Mouse (Mus musculus): ENCODE results near the gene Ube4b. TPM values are rescaled to one million over a fixed set of nuclear protein-coding genes. Genes with fewer than 3 reads are reported as not detected.

Ube4b gene
- polyA plus RNA-seq, 1 experiment from 2014 or later, result 38.4 TPM

- Histone ChIP-seq H3K27me3 (no peaks in the 10 kb centered on the region), H3K36me3 (no peaks in the 10 kb centered on the region), H3K27ac (peak within 1 kb of the TSS; percentile 94), H3K4me1 (peaks cover 33% of the 10 kb centered on the region), H3K4me3 (peak within 1 kb of the TSS; percentile 92), H3K9ac (peak within 1 kb of the TSS; percentile 88), H3K4me2 (peak within 1 kb of the TSS; percentile 90), H3K9me3 (no peaks in the 10 kb centered on the region)
- WGBS, result under 1% methylated on average over 79 of the region's 79 CpGs
- peak; percentile 99 for ATAC-seq (ENCODE audit: borderline replicate concordance, extremely low read depth, low FRiP score, low TSS enrichment)
These were observed 118.7 kb downstream of the Ube4b start, which contains the start of gene Kif1b for GRCm38 (mm10) chr4:149307596-149308490. TSS of gene Kif1b (minus strand) at chr4:149307693.

GRCm38 (mm10) chr4:149306712-149307595 lies 119.6 kb downstream of the Ube4b start:
- peak overlapping the region; percentile 88 for H3K9ac ChIP-seq
- no peaks in the 10 kb centered on the region for H3K9me3 ChIP-seq
- H3K4me1 ChIP-seq, result peaks cover 38% of the 10 kb centered on the region
- H3K27ac ChIP-seq, result peak overlapping the region; percentile 94
- ATAC-seq (ENCODE audit: borderline replicate concordance, extremely low read depth, low FRiP score, low TSS enrichment), result peak; percentile 39
- H3K36me3 ChIP-seq, result no peaks in the 10 kb centered on the region
- H3K27me3 ChIP-seq, result no peaks in the 10 kb centered on the region
- H3K4me3 ChIP-seq, result peak overlapping the region; percentile 92
- peak overlapping the region; percentile 74 for H3K4me2 ChIP-seq
- under 1% methylated on average over 53 of the region's 83 CpGs for WGBS

- H3K4me3 ChIP-seq, result peak overlapping the region; percentile 92
- WGBS, result 34% methylated on average over 14 of the region's 14 CpGs
- H3K36me3 ChIP-seq, result no peaks in the 10 kb centered on the region
- peak overlapping the region; percentile 88 for H3K9ac ChIP-seq
- peak overlapping the region; percentile 94 for H3K27ac ChIP-seq
- no peak for ATAC-seq (ENCODE audit: borderline replicate concordance, extremely low read depth, low FRiP score, low TSS enrichment)
- no peaks in the 10 kb centered on the region for H3K27me3 ChIP-seq
- H3K4me2 ChIP-seq, result peak overlapping the region; percentile 74
- H3K9me3 ChIP-seq, result no peaks in the 10 kb centered on the region
- peaks cover 45% of the 10 kb centered on the region for H3K4me1 ChIP-seq
These were observed 120.5 kb downstream of the Ube4b start for GRCm38 (mm10) chr4:149305761-149306711.

GRCm38 (mm10) chr4:149304466-149304865 lies 122.1 kb downstream of the Ube4b start:
- Histone ChIP-seq H3K9me3 (no peaks in the 10 kb centered on the region), H3K9ac (no peak overlapping the region), H3K36me3 (no peaks in the 10 kb centered on the region), H3K27me3 (no peaks in the 10 kb centered on the region), H3K4me2 (no peak overlapping the region), H3K4me3 (no peak overlapping the region), H3K27ac (no peak overlapping the region), H3K4me1 (peaks cover 45% of the 10 kb centered on the region)
- 72% methylated on average over 1 of the region's 1 CpGs for WGBS
- no peak for ATAC-seq (ENCODE audit: borderline replicate concordance, extremely low read depth, low FRiP score, low TSS enrichment)

- no peaks in the 10 kb centered on the region for H3K36me3 ChIP-seq
- no peaks in the 10 kb centered on the region for H3K9me3 ChIP-seq
- no peak for ATAC-seq (ENCODE audit: borderline replicate concordance, extremely low read depth, low FRiP score, low TSS enrichment)
- H3K4me2 ChIP-seq, result no peak overlapping the region
- WGBS, result 33% methylated on average over 5 of the region's 5 CpGs
- no peak overlapping the region for H3K4me3 ChIP-seq
- peaks cover 42% of the 10 kb centered on the region for H3K4me1 ChIP-seq
- H3K27ac ChIP-seq, result no peak overlapping the region
- no peak overlapping the region for H3K9ac ChIP-seq
- no peaks in the 10 kb centered on the region for H3K27me3 ChIP-seq
These were observed 123.0 kb downstream of the Ube4b start for GRCm38 (mm10) chr4:149303502-149303901.

- Histone ChIP-seq H3K9ac (no peak overlapping the region), H3K9me3 (no peaks in the 10 kb centered on the region), H3K4me1 (peaks cover 37% of the 10 kb centered on the region), H3K4me2 (no peak overlapping the region), H3K36me3 (no peaks in the 10 kb centered on the region), H3K27ac (no peak overlapping the region), H3K4me3 (no peak overlapping the region), H3K27me3 (no peaks in the 10 kb centered on the region)
- ATAC-seq (ENCODE audit: borderline replicate concordance, extremely low read depth, low FRiP score, low TSS enrichment), result no peak
- 67% methylated on average over 5 of the region's 5 CpGs for WGBS
These were observed 123.8 kb downstream of the Ube4b start for GRCm38 (mm10) chr4:149302751-149303150.

- WGBS, result 49% methylated on average over 3 of the region's 3 CpGs
- Histone ChIP-seq H3K9me3 (no peaks in the 10 kb centered on the region), H3K4me3 (no peak overlapping the region), H3K27ac (no peak overlapping the region), H3K36me3 (no peaks in the 10 kb centered on the region), H3K4me2 (no peak overlapping the region), H3K4me1 (peaks cover 41% of the 10 kb centered on the region), H3K27me3 (no peaks in the 10 kb centered on the region), H3K9ac (no peak overlapping the region)
- no peak for ATAC-seq (ENCODE audit: borderline replicate concordance, extremely low read depth, low FRiP score, low TSS enrichment)
These were observed 124.4 kb downstream of the Ube4b start for GRCm38 (mm10) chr4:149302136-149302535.

- Histone ChIP-seq H3K36me3 (no peaks in the 10 kb centered on the region), H3K4me3 (no peak overlapping the region), H3K9ac (no peak overlapping the region), H3K27me3 (no peaks in the 10 kb centered on the region), H3K9me3 (no peaks in the 10 kb centered on the region), H3K27ac (no peak overlapping the region), H3K4me1 (peaks cover 26% of the 10 kb centered on the region), H3K4me2 (no peak overlapping the region)
- no peak for ATAC-seq (ENCODE audit: borderline replicate concordance, extremely low read depth, low FRiP score, low TSS enrichment)
- 60% methylated on average over 2 of the region's 2 CpGs for WGBS
These were observed 130.0 kb downstream of the Ube4b start for GRCm38 (mm10) chr4:149296501-149296900.

- H3K27ac ChIP-seq, result no peak overlapping the region
- H3K4me1 ChIP-seq, result peaks cover 24% of the 10 kb centered on the region
- ATAC-seq (ENCODE audit: borderline replicate concordance, extremely low read depth, low FRiP score, low TSS enrichment), result no peak
- H3K27me3 ChIP-seq, result no peaks in the 10 kb centered on the region
- H3K9me3 ChIP-seq, result no peaks in the 10 kb centered on the region
- H3K9ac ChIP-seq, result no peak overlapping the region
- H3K4me3 ChIP-seq, result no peak overlapping the region
- H3K36me3 ChIP-seq, result peaks cover 20% of the 10 kb centered on the region
- no peak overlapping the region for H3K4me2 ChIP-seq
- 45% methylated on average over 5 of the region's 5 CpGs for WGBS
These were observed 133.6 kb downstream of the Ube4b start for GRCm38 (mm10) chr4:149292984-149293383.

GRCm38 (mm10) chr4:149291061-149291460 lies 135.5 kb downstream of the Ube4b start:
- 77% methylated on average over 9 of the region's 9 CpGs for WGBS
- ATAC-seq (ENCODE audit: borderline replicate concordance, extremely low read depth, low FRiP score, low TSS enrichment), result no peak
- H3K4me1 ChIP-seq, result peaks cover 27% of the 10 kb centered on the region

GRCm38 (mm10) chr4:149290157-149290750 lies 136.3 kb downstream of the Ube4b start:
- Histone ChIP-seq H3K9ac (no peak overlapping the region), H3K9me3 (no peaks in the 10 kb centered on the region), H3K4me2 (no peak overlapping the region), H3K4me3 (no peak overlapping the region), H3K27ac (no peak overlapping the region), H3K27me3 (no peaks in the 10 kb centered on the region), H3K36me3 (peaks cover 20% of the 10 kb centered on the region), H3K4me1 (peaks cover 29% of the 10 kb centered on the region)
- no peak for ATAC-seq (ENCODE audit: borderline replicate concordance, extremely low read depth, low FRiP score, low TSS enrichment)
- WGBS, result 86% methylated on average over 7 of the region's 7 CpGs

More at GRCm38 (mm10) chr4:149291061-149291460, 135.5 kb downstream of the Ube4b start:
- no peak overlapping the region for H3K4me2 ChIP-seq
- no peak overlapping the region for H3K9ac ChIP-seq
- no peak overlapping the region for H3K27ac ChIP-seq
- H3K27me3 ChIP-seq, result no peaks in the 10 kb centered on the region
- no peak overlapping the region for H3K4me3 ChIP-seq
- H3K36me3 ChIP-seq, result peaks cover 20% of the 10 kb centered on the region
- no peaks in the 10 kb centered on the region for H3K9me3 ChIP-seq
